Mouse (Mus musculus) MEL (cell line): ENCODE measurements around the gene Foxn3. TPM values are rescaled to one million over a fixed set of nuclear protein-coding genes. Genes with fewer than 3 reads are reported as not detected.

Source experiments
- DNase-seq: peaks from one replicate; pipeline ENCODE4 v3.0.0; 2011; ENCODE audit warnings: low read depth, low spot score
- H3K27ac ChIP-seq: 2 replicates; pipeline ENCODE4 v1.5.1; 2012; ENCODE audit warnings: low read depth, mild to moderate bottlenecking, control low read depth, low read length, moderate library complexity; ENCODE audit not compliant: control insufficient read depth
- H3K27me3 ChIP-seq, 2 experiments: fragments of 150-350 bp in 1 of 2; sonication (generic) in 1 of 2; 2 replicates each; pipeline ENCODE4 v1.6.1; 2012; ENCODE audit warnings: low read length in 2 of 2, mild to moderate bottlenecking in 2 of 2, improper control_type of control experiment in 1 of 2, moderate library complexity in 1 of 2; ENCODE audit not compliant: insufficient read depth in 2 of 2, control insufficient read depth in 1 of 2
- H3K36me3 ChIP-seq, 2 experiments: 2 replicates each; pipeline ENCODE4 v1.6.1; 2012 to 2014; ENCODE audit warnings: low read length in 2 of 2, improper control_type of control experiment in 1 of 2, inconsistent platforms in 1 of 2, mild to moderate bottlenecking in 1 of 2; ENCODE audit not compliant: insufficient read depth in 2 of 2, control insufficient read depth in 1 of 2
- H3K4me1 ChIP-seq, 2 experiments: fragments of 150-350 bp in 1 of 2; sonication (generic) in 1 of 2; 2 replicates each; pipeline ENCODE4 v1.6.1; 2012; ENCODE audit warnings: low read length in 2 of 2, improper control_type of control experiment in 1 of 2, mild to moderate bottlenecking in 1 of 2; ENCODE audit not compliant: insufficient read depth in 2 of 2, control insufficient read depth in 1 of 2
- H3K4me3 ChIP-seq, 2 experiments: fragments of 150-350 bp in 1 of 2; sonication (generic) in 1 of 2; 2 replicates each; pipeline ENCODE4 v1.5.1; 2012; ENCODE audit warnings: low read depth in 2 of 2, low read length in 2 of 2, mild to moderate bottlenecking in 2 of 2, moderate library complexity in 2 of 2, control low read depth in 1 of 2, improper control_type of control experiment in 1 of 2; ENCODE audit not compliant: control insufficient read depth in 1 of 2, insufficient read depth in 1 of 2
- H3K79me2 ChIP-seq: 2 replicates; pipeline ENCODE4 v1.6.1; 2012; ENCODE audit warnings: mild to moderate bottlenecking, low read length, moderate library complexity; ENCODE audit not compliant: control insufficient read depth, poor library complexity, insufficient read depth
- H3K9ac ChIP-seq: 2 replicates; pipeline ENCODE4 v1.6.1; 2012; ENCODE audit warnings: low read depth, mild to moderate bottlenecking, control low read depth, low read length, moderate library complexity; ENCODE audit not compliant: control insufficient read depth, poor library complexity, severe bottlenecking
- H3K9me3 ChIP-seq: fragments of 150-350 bp; sonication (generic); replicated peaks from 2 replicates; pipeline ENCODE4 v1.6.1; 2012; ENCODE audit warnings: mild to moderate bottlenecking, low read length, improper control_type of control experiment, moderate library complexity; ENCODE audit not compliant: insufficient read depth
- BHLHE40 ChIP-seq: IDR thresholded peaks from 2 replicates; pipeline ENCODE4 v1.6.1; 2012; ENCODE audit warnings: low read depth, mild to moderate bottlenecking, inconsistent platforms, low read length, improper control_type of control experiment, borderline replicate concordance
- CHD1 ChIP-seq: IDR thresholded peaks from 2 replicates; pipeline ENCODE4 v1.6.1; 2012; ENCODE audit warnings: low read depth, mild to moderate bottlenecking, inconsistent platforms, low read length, improper control_type of control experiment
- CHD2 ChIP-seq: IDR thresholded peaks from 2 replicates; pipeline ENCODE4 v1.6.1; 2011; ENCODE audit warnings: low read length, improper control_type of control experiment
- CTCF ChIP-seq, 3 experiments: IDR thresholded peaks in 2 of 3; conservative IDR thresholded peaks in 1 of 3; 2 replicates each; pipeline ENCODE4 v1.5.1; 2011 to 2012; ENCODE audit warnings: low read length in 3 of 3, low read depth in 2 of 3, mild to moderate bottlenecking in 2 of 3, improper control_type of control experiment in 1 of 3, inconsistent platforms in 1 of 3, mixed read lengths in 1 of 3, moderate library complexity in 1 of 3; ENCODE audit not compliant: control insufficient read depth in 1 of 3, insufficient read depth in 1 of 3, poor library complexity in 1 of 3, severe bottlenecking in 1 of 3
- ELF1 ChIP-seq: IDR thresholded peaks from 2 replicates; pipeline ENCODE4 v1.6.1; 2014; ENCODE audit warnings: low read depth, mild to moderate bottlenecking, inconsistent platforms, low read length, improper control_type of control experiment, moderate library complexity
- EP300 ChIP-seq, 2 experiments: IDR thresholded peaks; 2 replicates each; pipeline ENCODE4 v1.6.1; 2011; ENCODE audit warnings: improper control_type of control experiment in 2 of 2, low read length in 2 of 2, low read depth in 1 of 2, mild to moderate bottlenecking in 1 of 2
- MAFK ChIP-seq: IDR thresholded peaks from 2 replicates; pipeline ENCODE4 v1.6.1; 2011; ENCODE audit warnings: low read depth, mild to moderate bottlenecking, low read length, improper control_type of control experiment, borderline replicate concordance
- MAZ ChIP-seq: IDR thresholded peaks from 2 replicates; pipeline ENCODE4 v1.6.1; 2012; ENCODE audit warnings: low read depth, mild to moderate bottlenecking, inconsistent platforms, low read length, improper control_type of control experiment
- MEF2A ChIP-seq: IDR thresholded peaks from 2 replicates; pipeline ENCODE4 v1.6.1; 2014; ENCODE audit warnings: low read depth, mild to moderate bottlenecking, inconsistent platforms, low read length, improper control_type of control experiment; ENCODE audit not compliant: poor library complexity, insufficient replicate concordance, severe bottlenecking; ENCODE audit errors: extremely low read depth
- MYB ChIP-seq: IDR thresholded peaks from 2 replicates; pipeline ENCODE4 v1.6.1; 2011; ENCODE audit warnings: mild to moderate bottlenecking, low read depth, low read length, improper control_type of control experiment
- NRF1 ChIP-seq: IDR thresholded peaks from 2 replicates; pipeline ENCODE4 v1.6.1; 2014; ENCODE audit warnings: low read depth, mild to moderate bottlenecking, inconsistent platforms, low read length, improper control_type of control experiment, moderate library complexity; ENCODE audit not compliant: poor library complexity, insufficient read depth, severe bottlenecking
- POLR2A ChIP-seq, 2 experiments: IDR thresholded peaks; 2 replicates each; pipeline ENCODE4 v1.6.1; 2011 to 2012; ENCODE audit warnings: low read length in 2 of 2, mild to moderate bottlenecking in 2 of 2, control low read depth in 1 of 2, improper control_type of control experiment in 1 of 2, low read depth in 1 of 2, moderate library complexity in 1 of 2; ENCODE audit not compliant: control insufficient read depth in 1 of 2, insufficient read depth in 1 of 2, poor library complexity in 1 of 2
- RCOR1 ChIP-seq: IDR thresholded peaks from 2 replicates; pipeline ENCODE4 v1.6.1; 2012; ENCODE audit warnings: low read depth, mild to moderate bottlenecking, inconsistent platforms, low read length, improper control_type of control experiment
- SIN3A ChIP-seq: IDR thresholded peaks from 2 replicates; pipeline ENCODE4 v1.6.1; 2012; ENCODE audit warnings: low read length, improper control_type of control experiment, inconsistent platforms
- SMC3 ChIP-seq: IDR thresholded peaks from 2 replicates; pipeline ENCODE4 v1.6.1; 2011; ENCODE audit warnings: low read depth, low read length, improper control_type of control experiment
- TAL1 ChIP-seq: IDR thresholded peaks from 2 replicates; pipeline ENCODE4 v1.6.1; 2012; ENCODE audit warnings: mild to moderate bottlenecking, inconsistent platforms, low read length, moderate library complexity, mixed read lengths
- TBP ChIP-seq: IDR thresholded peaks from 2 replicates; pipeline ENCODE4 v1.8.0; 2011; ENCODE audit warnings: low read depth, low read length, improper control_type of control experiment
- TCF12 ChIP-seq: IDR thresholded peaks from 2 replicates; pipeline ENCODE4 v1.6.1; 2014; ENCODE audit warnings: low read depth, mild to moderate bottlenecking, inconsistent platforms, low read length, improper control_type of control experiment, moderate library complexity
- UBTF ChIP-seq: IDR thresholded peaks from 2 replicates; pipeline ENCODE4 v1.6.1; 2012; ENCODE audit warnings: low read depth, mild to moderate bottlenecking, inconsistent platforms, low read length, improper control_type of control experiment, moderate library complexity, borderline replicate concordance; ENCODE audit not compliant: insufficient read depth
- USF2 ChIP-seq, 2 experiments: IDR thresholded peaks; 2 replicates each; pipeline ENCODE4 v1.6.1; 2011 to 2012; ENCODE audit warnings: improper control_type of control experiment in 2 of 2, low read length in 2 of 2, borderline replicate concordance in 1 of 2, inconsistent platforms in 1 of 2, low read depth in 1 of 2, mild to moderate bottlenecking in 1 of 2; ENCODE audit not compliant: insufficient read depth in 1 of 2
- ZC3H11A ChIP-seq: IDR thresholded peaks from 2 replicates; pipeline ENCODE4 v1.6.1; 2012; ENCODE audit warnings: low read depth, mild to moderate bottlenecking, inconsistent platforms, low read length, improper control_type of control experiment
- ZMIZ1 ChIP-seq: IDR thresholded peaks from 2 replicates; pipeline ENCODE4 v1.6.1; 2012; ENCODE audit warnings: low read depth, mild to moderate bottlenecking, inconsistent platforms, low read length, improper control_type of control experiment, moderate library complexity
- ZNF384 ChIP-seq: IDR thresholded peaks from 2 replicates; pipeline ENCODE4 v1.6.1; 2012; ENCODE audit warnings: low read depth, mild to moderate bottlenecking, inconsistent platforms, low read length, improper control_type of control experiment
- polyA plus RNA-seq, 2 experiments: library from polyadenylated mRNA; stranded (reverse) in 1 of 2; unstranded in 1 of 2; fragments of >175 nt in 1 of 2; fragments of >200 nt in 1 of 2; gene quantifications; 2 replicates each; pipeline versions ENCODE4 v1.2.1 to v1.2.4; 2012; ENCODE audit warnings: low replicate concordance in 2 of 2, low read depth in 1 of 2; ENCODE audit not compliant: insufficient read length in 2 of 2, insufficient read depth in 1 of 2, missing spikeins in 1 of 2
- total RNA-seq: library from RNA; depleted of rRNA; stranded (reverse); fragments of 300-350 nt; gene quantifications from 2 replicates; pipeline ENCODE4 v1.2.3, GENCODE M21; 2012

Foxn3 gene
- total and polyA plus RNA-seq, 3 experiments, result 15.5 to 22.8 TPM; not detected in 1

GRCm38 (mm10) chr12:99442819-99443218, 120.6 kb downstream of the Foxn3 start:
- DNase-seq, result no peak
- H3K9ac ChIP-seq, result no peak overlapping the region
- no peak overlapping the region for H3K4me3 ChIP-seq
- no peaks in the 10 kb centered on the region for H3K9me3 ChIP-seq
- no peaks in the 10 kb centered on the region for H3K79me2 ChIP-seq
- H3K36me3 ChIP-seq, result no peaks in the 10 kb centered on the region; a peak in 1 of 4 replicates
- no peaks in the 10 kb centered on the region for H3K27me3 ChIP-seq
- no peak overlapping the region for H3K27ac ChIP-seq
- no peak for TF ChIP-seq BHLHE40
- no peak for TF ChIP-seq USF2 (IDR thresholded peaks at IDR 0.05; ENCODE audit: borderline replicate concordance in 1 of 2, insufficient read depth in 1 of 2, low read depth in 1 of 2, low read length in 2 of 2)
- no peak for TF ChIP-seq CHD1
- TF ChIP-seq TBP, result no peak
- no peak for TF ChIP-seq TCF12
- no peak for TF ChIP-seq MYB
- no peak for TF ChIP-seq ELF1
- TF ChIP-seq MAZ, result no peak
- H3K4me1 ChIP-seq, result no peaks in the 10 kb centered on the region

- no peaks in the 10 kb centered on the region for H3K27me3 ChIP-seq
- no peaks in the 10 kb centered on the region for H3K36me3 ChIP-seq
- no peak overlapping the region for H3K4me3 ChIP-seq
- H3K4me1 ChIP-seq, result no peaks in the 10 kb centered on the region
- TF ChIP-seq POLR2A (IDR thresholded peaks at IDR 0.05; ENCODE audit: control insufficient read depth in 1 of 2, insufficient read depth in 1 of 2, low read depth in 1 of 2, low read length in 2 of 2, poor library complexity in 1 of 2), result no peak
- TF ChIP-seq TBP, result no peak
- no peak for TF ChIP-seq ZNF384
- no peak for TF ChIP-seq ZC3H11A
- no peak for TF ChIP-seq NRF1
- no peak for TF ChIP-seq SIN3A
- no peak for TF ChIP-seq RCOR1
- no peak for TF ChIP-seq UBTF
- no peak for TF ChIP-seq TCF12
- TF ChIP-seq CTCF (IDR thresholded peaks at IDR 0.05 in 2 of 3, conservative IDR thresholded peaks at IDR 0.05 in 1 of 3; ENCODE audit: control insufficient read depth in 1 of 3, insufficient read depth in 1 of 3, low read depth in 2 of 3, low read length in 3 of 3, poor library complexity in 1 of 3, severe bottlenecking in 1 of 3), result no peak
- no peak for TF ChIP-seq CHD2
- no peak for TF ChIP-seq BHLHE40
- no peak for TF ChIP-seq SMC3
- TF ChIP-seq MEF2A, result no peak
- TF ChIP-seq EP300 (IDR thresholded peaks at IDR 0.05; ENCODE audit: low read depth in 1 of 2, low read length in 2 of 2), result no peak
- no peak for TF ChIP-seq ZMIZ1
- TF ChIP-seq MYB, result no peak
- TF ChIP-seq TAL1, result no peak
- no peak for TF ChIP-seq MAFK
- DNase-seq, result no peak
- no peak overlapping the region for H3K27ac ChIP-seq
- H3K79me2 ChIP-seq, result no peaks in the 10 kb centered on the region
- no peak overlapping the region for H3K9ac ChIP-seq
- H3K9me3 ChIP-seq, result no peaks in the 10 kb centered on the region
Observed at GRCm38 (mm10) chr12:99440953-99441352, 122.4 kb downstream of the Foxn3 start.
